Mouse (Mus musculus): ENCODE results near the gene Slc5a5. TPM values are rescaled to one million over a fixed set of nuclear protein-coding genes. Genes with fewer than 3 reads are reported as not detected.

Gene Slc5a5
- total RNA-seq, 1 experiment from 2014 or later, result not detected

- no peak for ATAC-seq (ENCODE audit: extremely low read depth, insufficient number of reproducible peaks, low FRiP score, poor library complexity, severe bottlenecking)
These were observed 4.9 kb downstream of the Slc5a5 start for GRCm38 (mm10) chr8:70887669-70888068.

DNA sequence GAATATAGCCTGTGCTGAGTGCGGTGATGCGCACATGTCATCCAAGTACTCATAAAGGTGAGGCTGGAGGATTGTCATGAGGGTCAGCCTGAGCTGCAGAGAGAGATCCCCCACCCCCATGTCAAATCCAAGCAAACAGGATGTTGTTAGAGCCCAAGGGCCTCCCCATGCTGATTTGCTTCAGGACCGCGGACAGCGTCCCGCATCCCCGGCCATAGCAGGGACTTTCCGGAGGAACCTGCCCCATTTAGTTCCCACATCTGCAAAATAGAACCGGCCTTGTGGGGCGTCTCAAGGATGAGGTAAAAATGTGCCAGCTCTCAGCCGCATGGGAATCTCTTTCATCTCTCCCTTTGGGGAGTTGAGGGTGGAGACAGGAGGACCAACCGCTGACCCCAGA lies 6.9 kb downstream of the Slc5a5 start:
- no peak; the same call in 1 of the 2 replicates for ATAC-seq (ENCODE audit: extremely low read depth, insufficient number of reproducible peaks, low FRiP score, poor library complexity, severe bottlenecking)

DNA sequence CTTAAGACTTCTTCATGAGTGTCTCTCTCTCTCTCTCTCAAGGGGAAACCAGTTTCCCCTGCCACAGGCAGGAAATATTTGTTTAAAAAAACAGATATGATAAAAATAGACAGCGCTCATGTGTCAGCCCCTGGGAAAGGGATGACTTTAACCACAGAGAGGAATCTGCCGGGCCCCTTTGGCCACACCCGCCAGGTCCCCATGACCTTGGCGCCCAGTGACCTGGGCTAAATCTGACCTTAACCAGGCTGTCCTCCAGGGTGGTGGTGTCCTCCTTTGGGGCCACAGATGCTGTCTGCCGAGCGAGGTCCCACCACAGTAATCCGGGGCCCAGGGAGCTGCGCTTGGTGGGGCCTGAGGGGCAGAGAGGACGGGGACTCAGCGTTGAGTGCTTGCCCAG lies 7.9 kb downstream of the Slc5a5 start:
- ATAC-seq (ENCODE audit: extremely low read depth, insufficient number of reproducible peaks, low FRiP score, poor library complexity, severe bottlenecking), result no peak

GRCm38 (mm10) chr8:70884186-70884585 lies 8.4 kb downstream of the Slc5a5 start:
- no peak for ATAC-seq (ENCODE audit: extremely low read depth, insufficient number of reproducible peaks, low FRiP score, poor library complexity, severe bottlenecking)

DNA sequence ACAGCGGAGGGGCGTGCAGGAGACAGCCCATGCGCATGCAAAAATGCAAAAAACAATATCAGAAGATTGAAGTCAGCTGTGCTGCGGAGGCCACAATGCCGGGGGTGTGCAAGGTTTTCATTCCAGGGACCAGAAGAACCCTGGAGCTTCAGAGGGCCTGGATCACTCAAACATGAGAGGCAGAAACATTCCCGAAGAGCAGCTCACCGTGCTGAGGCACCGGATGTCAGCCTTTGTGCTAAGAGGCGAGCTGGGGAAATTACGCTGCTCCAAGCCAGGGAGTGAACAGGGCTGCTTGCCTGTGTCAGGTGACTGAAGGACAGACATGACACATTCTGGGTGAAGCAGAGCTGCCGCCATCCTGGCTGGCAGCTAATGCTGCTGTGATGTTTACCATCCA lies 12.0 kb downstream of the Slc5a5 start:
- ATAC-seq (ENCODE audit: extremely low read depth, insufficient number of reproducible peaks, low FRiP score, poor library complexity, severe bottlenecking), result no peak

GRCm38 (mm10) chr8:70880126-70880525 lies 12.4 kb downstream of the Slc5a5 start:
- ATAC-seq (ENCODE audit: extremely low read depth, insufficient number of reproducible peaks, low FRiP score, poor library complexity, severe bottlenecking), result no peak

- no peak for ATAC-seq (ENCODE audit: extremely low read depth, insufficient number of reproducible peaks, low FRiP score, poor library complexity, severe bottlenecking)
These were observed 13.1 kb downstream of the Slc5a5 start for GRCm38 (mm10) chr8:70879500-70879899.

- no peak for ATAC-seq (ENCODE audit: extremely low read depth, insufficient number of reproducible peaks, low FRiP score, poor library complexity, severe bottlenecking)
These were observed 14.4 kb downstream of the Slc5a5 start for GRCm38 (mm10) chr8:70878178-70878577.

DNA sequence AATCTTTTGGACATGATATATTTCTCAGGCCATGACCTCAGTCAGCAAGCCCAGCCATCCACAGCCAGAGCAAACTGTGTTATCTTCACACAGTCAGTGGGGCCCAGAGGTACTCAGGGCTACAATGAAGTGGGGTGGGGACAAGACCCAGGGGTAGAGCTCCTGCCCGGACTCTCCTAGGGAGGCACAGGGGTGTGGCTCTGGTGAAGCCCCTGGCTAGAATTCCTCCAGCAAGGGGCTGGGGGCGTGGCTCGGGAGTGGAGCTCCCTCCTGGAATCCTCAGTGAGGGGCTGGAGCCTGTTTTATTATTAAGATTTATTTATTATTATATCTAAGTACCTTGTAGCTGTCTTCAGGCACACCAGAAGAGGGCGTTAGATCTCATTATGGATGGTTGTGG lies 16.2 kb downstream of the Slc5a5 start:
- ATAC-seq (ENCODE audit: extremely low read depth, insufficient number of reproducible peaks, low FRiP score, poor library complexity, severe bottlenecking), result no peak

- ATAC-seq (ENCODE audit: extremely low read depth, insufficient number of reproducible peaks, low FRiP score, poor library complexity, severe bottlenecking), result no peak
These were observed 18.1 kb downstream of the Slc5a5 start for GRCm38 (mm10) chr8:70874441-70874840.

DNA sequence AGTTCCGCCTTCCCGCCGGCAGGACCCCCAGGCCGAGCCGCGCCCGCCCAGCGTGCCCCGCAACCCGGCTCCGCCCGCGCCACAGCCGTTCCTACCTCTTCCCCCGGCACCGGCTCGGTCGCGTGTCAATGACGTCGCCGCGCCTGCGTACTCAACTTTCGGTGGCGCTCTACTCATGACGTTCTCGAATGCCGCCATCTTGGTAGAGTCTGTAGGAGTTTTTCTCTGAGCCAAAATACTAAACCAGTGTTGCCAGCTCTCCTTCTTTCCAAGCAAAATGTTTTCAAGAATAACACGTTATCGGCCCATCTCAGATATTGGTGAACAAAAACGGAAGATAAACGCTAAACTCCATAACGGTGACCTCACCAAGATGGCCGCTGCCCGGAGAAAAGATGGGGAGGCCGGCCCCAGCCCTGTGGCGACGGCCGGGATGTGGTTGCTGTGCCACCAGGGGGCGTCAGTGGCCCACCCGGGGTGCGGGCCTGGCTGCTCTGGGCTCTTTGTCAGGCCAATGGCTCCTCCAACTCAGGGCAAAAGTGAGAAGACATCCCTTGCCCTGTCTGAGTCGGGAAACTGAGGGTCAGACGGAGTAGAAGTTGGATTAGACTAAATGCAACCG lies 19.1 kb downstream of the Slc5a5 start, which contains the start of gene Ccdc124:
Gene Ccdc124 (minus strand): TSS at position 572 of the 622 bp plus-strand sequence.
- ATAC-seq (ENCODE audit: extremely low read depth, insufficient number of reproducible peaks, low FRiP score, poor library complexity, severe bottlenecking), result peak; percentile 78

DNA sequence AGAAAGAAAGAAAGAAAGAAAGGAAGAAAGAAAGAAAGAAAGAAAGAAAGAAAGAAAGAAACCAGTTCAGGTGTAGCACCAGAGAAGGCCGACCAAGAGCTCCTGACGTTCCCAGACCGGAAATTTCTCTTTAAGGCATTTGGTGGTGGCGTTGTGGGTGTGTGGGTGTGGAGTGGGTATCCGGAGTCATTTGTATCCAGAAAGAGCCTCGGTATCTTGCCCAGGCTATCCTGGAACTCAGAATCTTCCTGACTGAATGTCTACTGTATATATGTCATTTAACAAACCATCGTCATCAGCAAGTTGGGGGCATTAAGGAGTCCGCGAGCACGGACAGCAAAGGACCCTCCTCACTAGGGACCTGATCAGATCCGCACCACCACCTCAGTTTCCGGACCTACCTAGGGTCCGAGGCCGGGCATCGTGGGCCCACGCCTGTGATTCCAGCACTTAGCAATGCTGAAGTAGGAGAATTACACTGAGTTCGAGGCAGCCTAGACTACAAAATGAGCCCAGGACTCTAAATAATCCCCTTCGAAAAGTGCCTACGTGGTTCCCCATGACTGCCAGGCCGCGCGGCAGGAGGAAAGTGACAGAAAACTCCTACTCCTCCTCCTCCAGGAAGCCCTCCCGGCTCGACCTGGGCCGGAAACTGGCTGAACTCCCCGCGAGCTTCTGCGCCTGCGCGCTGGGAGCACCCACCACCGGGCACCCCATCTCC lies 19.8 kb downstream of the Slc5a5 start:
- ATAC-seq (ENCODE audit: extremely low read depth, insufficient number of reproducible peaks, low FRiP score, poor library complexity, severe bottlenecking), result no peak

- no peak for ATAC-seq (ENCODE audit: extremely low read depth, insufficient number of reproducible peaks, low FRiP score, poor library complexity, severe bottlenecking)
These were observed 21.3 kb downstream of the Slc5a5 start for GRCm38 (mm10) chr8:70871195-70871807.

DNA sequence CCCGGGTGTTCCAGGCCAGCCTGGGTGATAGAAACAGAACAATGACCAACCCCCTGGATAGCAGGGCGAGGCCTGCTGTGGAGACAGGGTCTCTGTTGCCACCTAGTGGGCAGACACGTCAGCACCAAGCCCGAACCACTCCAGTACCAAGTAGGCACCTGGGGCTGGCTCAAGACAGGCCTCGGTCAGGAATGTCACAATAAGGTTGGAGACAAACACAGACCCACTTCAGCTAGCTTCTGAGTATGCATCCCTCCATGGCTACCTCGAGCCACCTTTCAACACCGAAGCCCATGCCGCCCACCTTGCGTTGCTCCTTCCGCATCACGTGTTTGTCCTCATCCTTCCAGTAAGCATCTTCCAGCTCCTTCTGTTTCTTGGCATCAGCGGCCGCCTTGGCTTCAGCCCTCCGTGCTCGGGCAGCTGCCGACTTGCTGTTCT lies 22.9 kb downstream of the Slc5a5 start:
- ATAC-seq (ENCODE audit: extremely low read depth, insufficient number of reproducible peaks, low FRiP score, poor library complexity, severe bottlenecking), result peak; percentile 40; the same call in 1 of the 2 replicates

- ATAC-seq (ENCODE audit: extremely low read depth, insufficient number of reproducible peaks, low FRiP score, poor library complexity, severe bottlenecking), result no peak
These were observed 23.4 kb downstream of the Slc5a5 start for GRCm38 (mm10) chr8:70869199-70869571.

GRCm38 (mm10) chr8:70868559-70869198 lies 23.9 kb downstream of the Slc5a5 start:
- ATAC-seq (ENCODE audit: extremely low read depth, insufficient number of reproducible peaks, low FRiP score, poor library complexity, severe bottlenecking), result peak; percentile 11; the same call in 1 of the 2 replicates

- ATAC-seq (ENCODE audit: extremely low read depth, insufficient number of reproducible peaks, low FRiP score, poor library complexity, severe bottlenecking), result no peak
These were observed 26.0 kb downstream of the Slc5a5 start for GRCm38 (mm10) chr8:70866566-70866965.

DNA sequence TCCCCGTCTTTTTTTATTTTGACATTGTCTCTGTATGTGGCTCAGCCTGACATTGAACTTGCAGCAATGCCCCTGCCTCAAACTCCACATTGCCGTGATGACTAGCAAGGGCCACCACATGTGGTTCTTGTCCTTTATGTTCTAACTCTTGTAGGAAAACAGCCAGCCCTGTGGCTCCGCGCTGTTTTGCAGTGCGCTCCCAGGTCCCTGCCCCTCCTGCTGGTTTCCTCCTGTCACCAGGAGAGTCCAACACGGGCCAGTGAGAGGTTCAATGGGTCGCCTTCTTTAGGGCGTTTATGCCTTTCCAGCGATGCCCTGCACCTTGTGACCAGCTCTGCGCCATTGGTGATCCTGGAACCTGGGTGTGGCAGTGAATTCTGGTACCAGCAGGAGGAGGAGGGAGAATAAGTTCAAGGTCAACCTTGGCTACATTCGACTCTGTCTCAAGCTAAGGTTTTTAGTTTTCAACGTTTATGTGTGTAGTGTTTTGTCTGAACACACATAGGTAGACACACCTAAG lies 26.5 kb downstream of the Slc5a5 start:
- ATAC-seq (ENCODE audit: extremely low read depth, insufficient number of reproducible peaks, low FRiP score, poor library complexity, severe bottlenecking), result no peak

GRCm38 (mm10) chr8:70865350-70866000 lies 27.1 kb downstream of the Slc5a5 start:
- ATAC-seq (ENCODE audit: extremely low read depth, insufficient number of reproducible peaks, low FRiP score, poor library complexity, severe bottlenecking), result peak; percentile 69
